Mouse (Mus musculus) mature B cell (primary cell): ENCODE data around the gene Itpr2.

Experiments used
- in situ Hi-C: fragments of 300-500 bp; cut with MboI; formaldehyde crosslinking; loops from 2 replicates; pipeline ENCODE4 v1.14.3; 2019

Itpr2 gene

DNA sequence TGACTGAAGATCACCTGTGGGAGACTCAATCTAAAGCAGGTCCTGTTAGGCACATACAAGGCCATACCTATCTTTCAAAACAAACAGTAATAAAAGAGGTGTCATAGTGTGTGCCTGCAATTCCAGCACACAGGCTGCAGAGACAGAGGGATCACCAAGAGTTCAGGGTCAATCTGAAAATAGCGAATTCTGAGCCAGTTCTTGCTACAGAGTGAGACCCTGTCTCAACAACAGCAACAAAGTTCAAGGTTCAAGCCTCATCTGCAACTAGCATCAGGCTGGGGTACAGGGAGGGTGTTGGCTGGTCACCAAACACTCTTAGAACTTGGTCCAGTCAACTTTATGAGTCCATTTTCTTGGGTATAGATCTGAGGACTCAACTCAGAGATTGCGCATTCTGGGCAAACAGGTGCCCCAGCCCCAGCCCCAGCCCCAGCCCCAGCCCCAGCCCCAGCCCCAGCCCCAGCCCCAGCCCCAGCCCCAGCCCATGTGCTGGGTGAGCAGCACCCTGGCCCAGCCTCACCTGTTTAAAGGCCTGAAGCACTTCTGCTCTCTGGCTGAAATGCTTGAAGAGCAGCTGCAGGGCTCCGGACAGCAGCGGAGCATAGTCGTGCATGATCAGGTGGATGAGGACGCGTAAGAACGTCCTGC, 155.4 kb downstream of the Itpr2 start:
- in situ Hi-C loops = no loop called here

- in situ Hi-C loops = no loop called here
Observed at GRCm38 (mm10) chr6:146344732-146345131, 157.3 kb downstream of the Itpr2 start.

DNA sequence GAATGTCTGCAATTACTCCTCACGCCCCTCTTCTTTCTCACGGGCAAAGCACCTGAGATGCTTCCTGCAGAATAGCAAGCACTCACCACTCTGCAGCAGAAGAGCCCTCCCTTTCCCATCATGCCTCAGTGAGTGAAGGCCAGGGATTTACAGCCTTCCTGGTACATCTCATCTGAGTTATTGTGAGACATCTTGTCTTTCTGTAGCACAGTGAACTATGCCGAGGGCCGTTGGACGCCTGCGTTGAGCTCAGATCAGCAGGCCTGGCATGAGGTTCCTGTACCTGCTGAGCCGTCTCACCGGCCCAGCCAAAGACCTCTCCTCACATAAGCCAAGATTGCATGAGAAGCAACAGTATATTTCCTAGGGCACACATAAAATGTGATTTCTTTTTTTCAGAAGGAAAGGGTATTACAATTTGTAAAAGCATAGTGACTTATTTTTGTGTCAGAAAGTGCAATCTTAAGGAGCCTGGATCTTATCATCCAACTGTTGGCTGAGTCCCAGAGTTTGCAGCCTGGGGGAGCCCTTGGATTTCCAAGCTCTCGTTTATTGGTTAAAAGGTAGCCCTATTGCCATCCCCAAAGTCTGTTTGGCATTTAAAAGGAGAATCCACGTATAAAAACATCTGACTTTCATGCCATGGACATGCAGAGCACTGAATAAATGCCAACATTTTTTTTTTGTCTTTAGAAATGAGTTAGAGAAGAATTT, 158.2 kb downstream of the Itpr2 start:
- in situ Hi-C loops = no loop called here

- in situ Hi-C loops = no loop called here
Observed at GRCm38 (mm10) chr6:146342995-146343394, 159.0 kb downstream of the Itpr2 start.

GRCm38 (mm10) chr6:146341934-146342333, 160.1 kb downstream of the Itpr2 start:
- in situ Hi-C loops = no loop called here

DNA sequence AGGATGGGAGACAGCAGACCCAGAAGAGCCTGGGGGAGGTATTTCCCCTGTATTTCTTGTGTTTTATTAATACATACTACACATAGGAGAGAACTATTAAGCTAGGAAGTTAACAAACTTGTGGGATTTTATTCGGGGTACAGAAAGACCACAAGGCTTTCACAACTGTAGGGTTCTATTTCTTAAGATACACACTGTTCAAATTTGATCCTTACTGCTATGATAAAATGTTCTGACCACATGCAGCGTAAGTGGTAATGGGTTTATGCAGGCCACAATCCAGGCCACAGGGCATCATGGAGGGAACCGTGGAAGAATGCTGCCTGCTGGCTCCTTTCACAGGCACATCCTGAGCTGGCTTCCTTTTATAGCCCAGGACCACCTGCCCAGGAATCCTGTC, 160.6 kb downstream of the Itpr2 start:
- in situ Hi-C loops = no loop called here

DNA sequence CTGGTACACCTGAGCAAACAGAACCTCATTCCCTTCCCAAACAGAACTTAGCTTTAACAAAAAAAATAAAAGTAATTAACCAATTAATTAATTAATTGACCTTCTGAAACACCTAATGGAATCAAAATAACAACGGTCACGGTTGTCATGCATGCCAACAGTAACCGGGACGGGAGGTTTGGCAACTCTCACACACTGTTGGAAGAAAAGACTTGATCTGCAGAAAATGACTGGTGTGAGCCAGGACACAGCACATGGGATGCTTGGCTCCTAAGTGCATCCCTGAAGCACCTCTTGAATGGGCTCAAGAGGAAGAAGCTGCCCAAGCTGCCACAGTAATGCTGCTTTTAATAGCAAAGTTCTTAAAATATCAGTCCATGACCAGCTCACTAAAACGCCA, 161.1 kb downstream of the Itpr2 start:
- in situ Hi-C loops = no loop called here

DNA sequence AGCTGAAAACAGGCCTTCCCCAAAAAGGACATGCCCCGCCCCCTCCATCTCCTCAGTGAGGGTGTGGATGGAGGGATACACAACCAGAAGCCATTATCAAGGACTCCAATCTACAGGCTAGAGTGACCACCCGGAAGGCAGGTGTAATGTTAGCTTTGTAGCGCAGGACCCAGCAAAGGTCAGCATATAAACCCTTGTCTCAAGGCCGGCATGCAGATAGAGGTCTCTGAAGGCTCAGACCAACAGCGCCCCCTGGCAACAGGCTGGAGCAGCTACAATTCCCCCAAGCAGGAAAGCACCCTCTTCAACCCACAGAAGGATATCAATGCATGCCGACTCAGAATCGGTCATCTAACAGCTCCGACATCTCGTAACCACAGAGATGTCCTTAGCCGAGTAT, 162.2 kb downstream of the Itpr2 start:
- in situ Hi-C loops = no loop called here

- in situ Hi-C loops = no loop called here
Observed at GRCm38 (mm10) chr6:146337237-146337636, 164.8 kb downstream of the Itpr2 start.

- in situ Hi-C loops = no loop called here
Observed at GRCm38 (mm10) chr6:146335191-146335590, 166.8 kb downstream of the Itpr2 start.

DNA sequence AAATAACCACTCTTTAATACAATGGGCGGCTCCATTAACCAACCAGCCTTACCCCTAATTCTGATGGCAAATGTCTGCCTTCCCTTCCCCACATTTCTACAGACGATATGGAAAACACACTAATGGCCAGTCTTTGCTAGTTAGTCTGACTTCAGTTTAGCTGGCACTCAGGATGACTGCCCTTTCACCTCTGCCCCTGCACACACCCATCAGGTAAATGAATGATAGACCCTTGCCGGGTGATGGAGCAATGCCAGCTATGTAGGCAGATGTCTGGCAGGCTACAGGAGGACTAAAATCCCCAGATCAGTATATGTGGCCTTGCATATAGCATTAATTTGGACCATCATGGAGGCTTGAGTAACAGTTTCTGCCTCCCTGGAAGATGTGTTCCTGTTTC, 168.5 kb downstream of the Itpr2 start:
- in situ Hi-C loops = no loop called here

DNA sequence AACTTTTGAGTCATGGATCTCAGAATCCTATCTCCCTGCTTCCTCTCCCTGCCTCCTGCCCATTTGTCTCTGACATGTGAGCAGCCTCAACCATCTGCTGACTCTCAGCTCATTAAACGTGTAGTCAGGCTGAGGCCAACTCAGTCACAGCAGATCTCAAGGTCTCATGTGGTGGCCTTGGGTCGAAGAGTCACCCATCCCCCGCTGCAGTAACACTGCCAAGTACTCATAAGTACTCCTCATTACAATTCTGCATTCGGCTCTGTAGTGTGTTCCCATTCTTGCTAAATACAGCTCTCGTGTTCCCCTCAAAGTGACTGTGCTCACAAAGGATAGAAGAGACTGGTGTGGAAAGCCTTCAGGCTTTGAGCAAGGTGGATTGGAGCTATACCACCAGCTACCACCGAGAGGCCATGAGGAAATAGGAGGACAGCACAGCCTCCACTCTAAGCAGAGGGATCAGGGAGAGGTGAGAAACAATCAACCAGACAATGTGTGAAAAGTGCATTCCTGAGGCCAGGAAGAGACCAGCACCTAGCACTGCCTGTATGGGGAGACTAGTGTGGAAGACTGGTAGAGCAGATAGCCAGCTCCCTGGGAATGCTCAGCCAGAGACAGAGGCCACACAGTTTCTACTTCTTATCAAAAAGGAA, 170.9 kb downstream of the Itpr2 start:
- in situ Hi-C loops = no loop called here

GRCm38 (mm10) chr6:146329079-146329478, 172.9 kb downstream of the Itpr2 start:
- in situ Hi-C loops = no loop called here

- in situ Hi-C loops = no loop called here
Observed at GRCm38 (mm10) chr6:146326631-146327030, 175.4 kb downstream of the Itpr2 start.

DNA sequence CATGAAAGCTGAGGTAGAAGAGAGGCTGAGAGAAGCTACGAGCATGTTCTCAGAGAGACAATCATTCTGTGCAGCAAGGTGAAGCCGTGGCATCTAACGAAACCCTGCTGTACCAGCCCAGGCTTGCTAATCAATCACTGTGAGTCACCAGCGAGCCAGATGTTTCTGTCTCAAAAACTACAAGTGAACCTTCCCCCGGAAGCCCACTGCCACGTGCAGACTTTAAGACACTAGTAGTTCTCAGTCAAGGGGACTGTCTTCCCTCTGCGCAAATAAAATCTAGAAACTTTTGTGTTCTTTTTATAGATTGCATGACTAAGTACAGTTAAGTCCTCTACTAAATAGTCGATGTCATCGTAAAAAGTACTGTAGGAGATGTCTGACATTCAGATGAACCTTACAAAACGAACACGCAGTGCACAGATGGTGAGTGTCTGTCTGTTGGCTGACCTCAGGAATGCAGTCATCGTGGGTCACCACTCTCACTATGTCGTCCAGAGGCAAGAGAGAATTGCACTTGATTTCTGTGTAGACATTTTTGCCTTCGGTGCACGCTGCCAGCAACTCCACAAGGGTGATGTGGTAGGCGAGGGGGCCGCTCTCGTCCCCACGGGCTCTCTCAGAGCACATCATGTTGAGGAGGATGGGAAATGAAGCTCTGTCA, 177.3 kb downstream of the Itpr2 start:
- in situ Hi-C loops = no loop called here

DNA sequence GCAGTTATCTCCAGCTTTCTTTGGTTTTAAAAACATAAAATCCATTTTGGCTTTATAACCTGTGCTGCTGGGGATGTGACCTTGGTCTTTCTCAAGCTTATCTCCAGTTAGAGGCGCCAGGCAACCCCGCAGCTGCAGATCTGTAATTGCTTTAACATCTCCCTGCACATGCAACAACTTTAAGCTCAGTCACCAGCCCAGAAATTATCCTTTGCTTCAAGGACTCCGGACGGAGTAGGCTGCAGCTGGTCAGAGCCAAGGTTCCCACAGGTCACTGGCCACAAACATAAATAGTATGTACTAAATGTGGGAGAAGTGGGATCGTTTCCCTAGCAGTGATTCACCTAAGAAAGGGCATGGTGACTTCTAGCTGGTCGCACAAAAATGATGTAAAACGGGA, 179.5 kb downstream of the Itpr2 start:
- in situ Hi-C loops = no loop called here

DNA sequence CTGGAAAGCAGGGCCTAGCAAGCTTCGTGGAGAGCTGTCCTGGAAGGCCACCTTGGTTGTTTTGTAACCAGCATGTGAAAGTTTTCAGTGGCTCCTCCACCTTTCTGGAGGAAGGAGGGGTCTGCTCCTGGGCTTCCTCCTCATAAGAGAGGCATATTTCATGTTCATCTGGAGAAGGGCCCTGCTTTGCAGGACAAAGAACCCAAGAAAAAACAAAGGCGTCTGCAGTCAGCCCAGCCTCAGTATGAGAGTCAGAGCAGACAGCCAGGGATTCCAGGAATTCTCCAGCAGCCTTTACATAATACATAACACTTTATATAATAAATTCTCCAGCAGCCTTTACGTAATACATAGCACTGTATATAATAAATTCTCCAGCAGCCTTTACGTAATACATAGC, 180.1 kb downstream of the Itpr2 start:
- in situ Hi-C loops = no loop called here

GRCm38 (mm10) chr6:146316415-146316814, 185.6 kb downstream of the Itpr2 start:
- in situ Hi-C loops = no loop called here

GRCm38 (mm10) chr6:146315153-146315552, 186.9 kb downstream of the Itpr2 start:
- in situ Hi-C loops = no loop called here

DNA sequence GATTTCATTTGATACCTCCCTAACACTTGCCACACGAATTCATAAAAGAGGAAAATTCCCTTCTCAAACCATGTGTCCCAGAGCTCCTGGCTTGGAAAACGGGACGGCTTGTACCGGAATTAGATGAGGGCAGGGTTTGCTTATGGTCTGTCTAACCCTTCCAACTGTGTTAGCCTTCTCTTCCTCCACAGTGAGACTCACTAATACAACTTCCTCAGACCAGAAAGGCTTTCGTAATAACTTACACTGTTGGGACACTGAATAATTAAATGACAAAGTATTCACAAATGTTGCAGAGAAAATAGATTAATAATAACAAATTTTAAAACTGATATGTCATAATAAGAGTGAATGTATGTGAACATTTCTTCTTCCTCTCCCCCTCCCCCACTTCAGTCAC, 187.7 kb downstream of the Itpr2 start:
- in situ Hi-C loops = no loop called here

DNA sequence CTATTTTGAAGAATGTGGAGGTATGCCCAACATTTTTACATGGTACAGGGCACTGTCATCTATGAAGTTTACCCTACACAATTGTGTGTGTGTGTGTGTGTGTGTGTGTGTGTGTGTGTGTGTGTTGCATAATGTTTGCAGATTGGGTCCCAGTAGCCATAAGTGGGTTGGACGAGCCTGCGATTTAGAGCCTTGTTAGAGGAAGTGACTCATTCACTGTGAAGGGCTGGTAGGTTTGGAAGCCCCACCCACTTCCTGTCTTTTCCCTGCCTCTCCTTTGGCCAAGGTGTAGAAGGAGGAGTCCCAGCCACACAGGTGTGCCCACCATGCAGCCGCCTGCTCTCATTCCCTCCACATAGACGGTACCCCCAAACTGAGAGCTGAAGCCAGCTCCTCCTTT, 188.6 kb downstream of the Itpr2 start:
- in situ Hi-C loops = no loop called here

GRCm38 (mm10) chr6:146310210-146310609, 191.8 kb downstream of the Itpr2 start:
- in situ Hi-C loops = no loop called here

DNA sequence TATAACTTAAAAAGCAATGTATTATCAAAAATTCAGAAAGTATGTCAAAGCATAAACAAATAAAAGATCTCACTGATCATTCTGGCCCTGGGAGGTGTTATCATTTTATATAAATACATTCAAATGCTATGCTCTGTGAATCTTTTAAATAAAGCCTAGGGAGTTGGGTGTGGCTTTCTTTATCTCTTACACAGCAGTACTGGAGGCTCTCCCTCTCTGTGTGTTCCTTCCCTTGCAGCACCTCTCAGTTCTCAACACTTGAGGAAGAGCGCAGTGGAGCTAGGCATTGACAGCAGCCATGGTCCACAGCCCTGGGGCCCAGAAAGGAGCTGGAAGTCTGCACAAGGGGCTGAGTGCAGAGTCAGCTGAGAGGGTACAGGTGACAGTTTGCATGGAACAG, 192.7 kb downstream of the Itpr2 start:
- in situ Hi-C loops = no loop called here
